Mouse (Mus musculus): ENCODE measurements at regions not wholly inside any gene's neighbourhood (a gene's known extent, or its start where the extent isn't known, plus 50 kb on each side); places are given as distances from the start of the nearest gene placed in this dataset.

- Histone ChIP-seq H3K9me3 (replicated peaks) (no peaks in the 10 kb centered on the region), H3K9ac (no peak overlapping the region), H3K27ac (no peak overlapping the region), H3K36me3 (no peaks in the 10 kb centered on the region), H3K4me1 (replicated peaks) (no peaks in the 10 kb centered on the region), H3K4me2 (no peak overlapping the region), H3K27me3 (no peaks in the 10 kb centered on the region), H3K4me3 (no peak overlapping the region)
- no peak for ATAC-seq (replicated peaks; ENCODE audit: insufficient number of reproducible peaks, insufficient read depth, low FRiP score, low read depth)
- 68% methylated on average over 8 of the region's 8 CpGs for WGBS
Observed at GRCm38 (mm10) chr6:11534930-11535880, 372.1 kb downstream of the Ndufa4 start.

DNA sequence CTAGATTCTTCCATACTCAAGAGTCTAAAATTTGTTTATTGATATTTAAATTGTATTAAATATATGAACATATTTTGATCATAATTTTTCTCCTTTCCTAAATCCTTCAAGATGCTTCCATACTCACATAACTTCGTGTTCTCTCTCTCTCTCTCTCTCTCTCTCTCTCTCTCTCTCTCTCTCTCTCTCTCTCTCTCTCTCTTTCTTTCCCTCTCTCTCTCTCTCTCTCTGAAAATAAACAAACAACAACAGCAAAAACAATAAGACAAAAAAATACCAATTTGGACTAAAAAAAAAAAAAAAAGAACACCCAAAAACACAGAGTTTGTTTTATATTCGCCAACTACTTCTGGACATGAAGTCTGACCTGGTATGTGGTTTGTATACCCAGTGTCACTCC is 404.2 kb downstream of the Ndufa4 start:
- no peaks in the 10 kb centered on the region for H3K4me1 ChIP-seq (replicated peaks)
- no peaks in the 10 kb centered on the region for H3K36me3 ChIP-seq
- no peaks in the 10 kb centered on the region for H3K27me3 ChIP-seq
- H3K27ac ChIP-seq = no peak overlapping the region
- H3K4me2 ChIP-seq = no peak overlapping the region
- no peak for ATAC-seq (replicated peaks; ENCODE audit: insufficient number of reproducible peaks, insufficient read depth, low FRiP score, low read depth)
- H3K9ac ChIP-seq = no peak overlapping the region
- no peak overlapping the region for H3K4me3 ChIP-seq
- 75% methylated on average over 2 of the region's 2 CpGs for WGBS
- H3K9me3 ChIP-seq (replicated peaks) = no peaks in the 10 kb centered on the region

DNA sequence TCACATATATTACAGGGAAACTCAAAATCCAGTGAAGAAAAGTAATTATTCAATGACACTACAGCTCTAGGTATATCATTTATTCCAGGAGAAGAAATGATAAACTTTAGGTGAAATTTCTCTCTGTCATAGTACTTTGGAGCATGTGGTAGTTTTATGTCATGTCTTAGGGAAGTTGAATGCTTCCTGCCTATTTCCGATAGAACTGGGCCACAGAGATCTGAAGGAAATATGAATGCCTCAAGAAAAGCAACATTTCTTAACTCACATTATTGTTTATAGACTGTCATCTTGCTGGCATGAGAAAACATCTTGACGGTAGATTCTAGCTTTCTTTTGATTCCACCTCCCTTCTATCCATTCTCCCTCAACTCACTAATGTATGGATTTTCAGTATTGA is 412.9 kb downstream of the Ndufa4 start:
- Histone ChIP-seq H3K4me2 (no peak overlapping the region), H3K9me3 (replicated peaks) (no peaks in the 10 kb centered on the region), H3K4me1 (replicated peaks) (no peaks in the 10 kb centered on the region), H3K27ac (no peak overlapping the region), H3K9ac (no peak overlapping the region), H3K4me3 (no peak overlapping the region), H3K36me3 (no peaks in the 10 kb centered on the region), H3K27me3 (no peaks in the 10 kb centered on the region)
- ATAC-seq (replicated peaks; ENCODE audit: insufficient number of reproducible peaks, insufficient read depth, low FRiP score, low read depth) = no peak
- 77% methylated on average over 2 of the region's 2 CpGs for WGBS

DNA sequence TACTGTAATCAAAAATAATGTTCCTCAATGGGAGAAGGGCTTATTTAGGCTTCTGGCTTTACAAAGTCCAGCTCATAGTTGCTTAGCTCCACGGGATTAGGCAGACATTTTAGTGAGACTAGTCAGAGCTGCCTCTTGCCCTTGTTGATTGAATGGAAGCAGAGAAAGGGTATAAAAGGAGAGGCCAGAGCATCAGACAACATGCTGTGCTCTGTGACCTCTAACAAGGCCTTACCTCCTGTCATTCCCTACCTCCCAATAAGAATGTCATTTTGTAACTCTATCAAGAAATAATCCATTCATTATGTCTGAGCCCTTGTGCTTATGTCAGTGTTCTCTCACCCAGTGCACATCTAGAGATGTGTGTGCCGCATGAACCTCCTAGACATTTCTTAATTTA is 430.3 kb downstream of the Ndufa4 start:
- Histone ChIP-seq H3K9ac (no peak overlapping the region), H3K27me3 (no peaks in the 10 kb centered on the region), H3K27ac (no peak overlapping the region), H3K9me3 (replicated peaks) (no peaks in the 10 kb centered on the region), H3K4me1 (replicated peaks) (no peaks in the 10 kb centered on the region), H3K4me2 (no peak overlapping the region), H3K4me3 (no peak overlapping the region), H3K36me3 (no peaks in the 10 kb centered on the region)
- ATAC-seq (replicated peaks; ENCODE audit: insufficient number of reproducible peaks, insufficient read depth, low FRiP score, low read depth) = no peak
- 62% methylated on average over 2 of the region's 2 CpGs for WGBS
